Mouse (Mus musculus) intestine, postnatal 0 days (tissue): ENCODE measurements at regions not wholly inside any gene's neighbourhood (a gene's known extent, or its start where the extent isn't known, plus 50 kb on each side); places are given as distances from the start of the nearest gene placed in this dataset.

Experiments
- ATAC-seq: fragments of 200-750 bp; cut with Nextera tagmentation; 2 replicates; pipeline ENCODE4 v1.8.0; 2017; ENCODE audit warnings: mild to moderate bottlenecking, moderate TSS enrichment, moderate library complexity
- H3K27ac ChIP-seq: fragments of 300-500 bp; sonication (generic); 2 replicates; pipeline ENCODE4 v1.5.1; 2014; ENCODE audit warnings: mild to moderate bottlenecking, low read depth, low read length, moderate library complexity
- H3K27me3 ChIP-seq: fragments of 300-500 bp; sonication (generic); replicated peaks from 2 replicates; pipeline ENCODE4 v1.6.1; 2014; ENCODE audit warnings: low read length, mixed read lengths; ENCODE audit not compliant: control insufficient read depth, insufficient read depth
- H3K36me3 ChIP-seq: fragments of 300-500 bp; sonication (generic); 2 replicates; pipeline ENCODE4 v1.6.1; 2014; ENCODE audit warnings: mild to moderate bottlenecking, moderate library complexity; ENCODE audit not compliant: control insufficient read depth, insufficient read depth
- H3K4me1 ChIP-seq: fragments of 300-500 bp; sonication (generic); replicated peaks from 2 replicates; pipeline ENCODE4 v1.6.1; 2014; ENCODE audit warnings: antibody characterized with exemption, low read length, mixed read lengths; ENCODE audit not compliant: control insufficient read depth, insufficient read depth
- H3K4me2 ChIP-seq: fragments of 300-500 bp; sonication (generic); replicated peaks from 2 replicates; pipeline ENCODE4 v1.6.1; 2014; ENCODE audit warnings: low read depth, mild to moderate bottlenecking, moderate library complexity
- H3K4me3 ChIP-seq: fragments of 300-500 bp; sonication (generic); 2 replicates; pipeline ENCODE4 v1.5.1; 2014; ENCODE audit warnings: low read depth, low read length
- H3K9ac ChIP-seq: fragments of 300-500 bp; sonication (generic); 2 replicates; pipeline ENCODE4 v1.6.1; 2014; ENCODE audit warnings: mild to moderate bottlenecking, low read depth, low read length
- H3K9me3 ChIP-seq: fragments of 300-500 bp; sonication (generic); 2 replicates; pipeline ENCODE4 v1.6.1; 2016; ENCODE audit warnings: mixed run types; ENCODE audit not compliant: control insufficient read depth
- CTCF ChIP-seq: sonication (generic); IDR thresholded peaks from 2 replicates; pipeline ENCODE4 v1.5.1; 2016; ENCODE audit warnings: low read depth, mild to moderate bottlenecking, control low read depth, antibody characterized with exemption, moderate library complexity
- WGBS: fragments of 180-500 bp; shearing (Covaris S2); extraction: QIAGEN DNeasy Blood & Tissue Kit; methylation state at CpG from one replicate; pipeline ENCODE4 v1.1.7; 2014; 5-methylcytosine and 5-hydroxymethylcytosine counted together

- Histone ChIP-seq H3K9ac (no peak overlapping the region), H3K27ac (no peak overlapping the region), H3K9me3 (no peaks in the 10 kb centered on the region), H3K4me3 (no peak overlapping the region), H3K4me1 (no peaks in the 10 kb centered on the region), H3K4me2 (no peak overlapping the region), H3K27me3 (no peaks in the 10 kb centered on the region), H3K36me3 (no peaks in the 10 kb centered on the region)
- ATAC-seq, result no peak
- WGBS, result 82% methylated on average over 7 of the region's 7 CpGs
- no peak for TF ChIP-seq CTCF
Measured at GRCm38 (mm10) chr2:166481774-166482173, 231.9 kb downstream of the Prex1 start.

DNA sequence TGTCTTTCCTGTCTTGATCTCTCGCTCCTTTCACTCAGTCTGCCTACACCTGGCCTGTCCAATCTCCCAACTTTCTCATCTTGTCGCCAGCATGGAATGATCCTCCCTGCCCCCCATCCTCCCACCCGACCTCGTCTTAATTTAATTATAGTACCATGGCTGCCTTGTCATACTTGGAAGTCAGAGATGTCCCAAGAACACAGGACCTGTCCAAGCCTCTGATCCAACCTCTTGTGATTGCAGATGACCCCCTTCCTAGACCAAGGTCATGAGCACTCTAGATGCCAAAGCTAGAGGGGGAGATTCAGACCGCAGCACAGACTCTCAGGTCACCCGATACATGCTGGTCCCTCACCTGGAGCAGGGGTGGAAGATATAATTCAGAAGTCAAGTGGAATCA lies 232.3 kb downstream of the Prex1 start:
- 91% methylated on average over 6 of the region's 6 CpGs for WGBS

DNA sequence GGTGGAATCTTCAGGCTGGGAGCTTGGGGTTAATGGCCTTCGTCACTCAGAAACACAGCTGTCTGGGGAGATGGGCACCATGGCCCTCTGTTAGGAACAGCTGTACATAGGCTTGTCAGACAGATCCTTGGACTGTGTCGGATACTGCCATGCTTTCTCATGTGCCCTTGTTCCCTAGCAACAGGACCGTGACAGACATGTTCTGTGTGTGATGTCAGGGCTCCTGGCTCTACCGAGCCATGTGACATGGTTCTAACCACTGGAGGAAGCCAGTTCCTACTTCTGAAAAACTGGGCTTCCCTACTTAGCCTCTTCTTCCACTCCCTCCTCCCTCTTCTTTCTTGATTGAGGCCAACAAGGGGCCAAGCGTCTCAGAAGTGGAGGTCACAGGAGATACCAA lies 232.7 kb downstream of the Prex1 start:
- no peaks in the 10 kb centered on the region for H3K27me3 ChIP-seq

More for the DNA sequence above, 232.3 kb downstream of the Prex1 start:
- Histone ChIP-seq H3K4me3 (no peak overlapping the region), H3K9me3 (no peaks in the 10 kb centered on the region), H3K4me2 (no peak overlapping the region), H3K27me3 (no peaks in the 10 kb centered on the region), H3K4me1 (no peaks in the 10 kb centered on the region), H3K36me3 (no peaks in the 10 kb centered on the region), H3K27ac (no peak overlapping the region), H3K9ac (no peak overlapping the region)
- ATAC-seq, result no peak
- TF ChIP-seq CTCF, result no peak

DNA sequence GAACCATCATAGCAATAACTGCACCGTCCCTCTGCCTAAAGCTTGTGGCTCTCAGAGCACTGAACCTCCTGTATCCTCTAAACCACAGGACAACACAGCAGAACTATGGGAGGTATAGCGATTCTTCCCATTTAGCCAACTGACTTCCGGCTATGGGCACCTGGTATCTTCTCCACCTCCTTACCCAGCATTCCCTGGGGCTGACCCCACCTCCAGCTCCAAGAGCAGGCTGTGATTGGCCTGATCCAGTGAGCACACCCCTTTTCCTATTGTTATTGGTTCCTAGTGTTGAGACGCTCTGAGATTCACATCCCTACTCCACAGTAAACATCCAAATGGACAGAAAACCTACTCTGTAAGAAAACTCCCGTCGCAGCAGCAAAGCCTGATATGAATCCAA lies 236.7 kb downstream of the Prex1 start:
- TF ChIP-seq CTCF, result no peak
- H3K9me3 ChIP-seq, result no peaks in the 10 kb centered on the region
- ATAC-seq, result no peak
- no peak overlapping the region for H3K4me3 ChIP-seq
- no peaks in the 10 kb centered on the region for H3K36me3 ChIP-seq
- 88% methylated on average over 6 of the region's 6 CpGs for WGBS
- H3K27me3 ChIP-seq, result no peaks in the 10 kb centered on the region
- H3K4me1 ChIP-seq, result no peaks in the 10 kb centered on the region
- H3K9ac ChIP-seq, result no peak overlapping the region
- no peak overlapping the region for H3K27ac ChIP-seq
- no peak overlapping the region for H3K4me2 ChIP-seq

More for the DNA sequence above, 232.7 kb downstream of the Prex1 start:
- Histone ChIP-seq H3K4me3 (no peak overlapping the region), H3K9me3 (no peaks in the 10 kb centered on the region), H3K27ac (no peak overlapping the region), H3K4me2 (no peak overlapping the region), H3K9ac (no peak overlapping the region), H3K4me1 (no peaks in the 10 kb centered on the region), H3K36me3 (no peaks in the 10 kb centered on the region)
- no peak for ATAC-seq
- 75% methylated on average over 5 of the region's 5 CpGs for WGBS
- TF ChIP-seq CTCF, result no peak

DNA sequence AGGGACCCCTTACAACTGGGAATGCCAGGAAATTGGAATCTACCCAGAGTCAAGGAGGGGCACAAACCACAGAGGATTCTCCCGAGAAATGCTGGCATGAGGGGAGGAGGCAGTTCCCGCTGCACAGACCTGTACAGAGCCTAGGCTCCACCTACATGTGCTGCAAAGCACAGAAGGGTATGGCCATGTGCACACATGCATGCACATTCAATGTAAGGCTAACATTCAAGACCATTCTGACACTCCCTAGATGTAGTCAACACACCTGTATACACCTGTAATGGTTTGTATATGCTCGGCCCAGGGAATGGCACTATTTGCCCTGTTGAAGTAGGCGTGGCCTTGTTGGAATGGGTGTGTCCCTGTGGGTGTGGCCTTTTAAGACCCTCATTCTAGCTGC lies 238.0 kb downstream of the Prex1 start:
- Histone ChIP-seq H3K36me3 (no peaks in the 10 kb centered on the region), H3K9me3 (no peaks in the 10 kb centered on the region), H3K27me3 (no peaks in the 10 kb centered on the region), H3K4me3 (no peak overlapping the region), H3K4me2 (no peak overlapping the region), H3K9ac (no peak overlapping the region), H3K4me1 (no peaks in the 10 kb centered on the region), H3K27ac (no peak overlapping the region)
- 74% methylated on average over 4 of the region's 4 CpGs for WGBS
- TF ChIP-seq CTCF, result no peak
- ATAC-seq, result no peak

GRCm38 (mm10) chr2:166474601-166475000 lies 239.0 kb downstream of the Prex1 start:
- TF ChIP-seq CTCF, result no peak
- no peak overlapping the region for H3K4me2 ChIP-seq
- H3K4me1 ChIP-seq, result no peaks in the 10 kb centered on the region
- H3K9ac ChIP-seq, result no peak overlapping the region
- 51% methylated on average over 12 of the region's 12 CpGs for WGBS
- ATAC-seq, result no peak
- no peaks in the 10 kb centered on the region for H3K36me3 ChIP-seq
- no peak overlapping the region for H3K4me3 ChIP-seq
- H3K27ac ChIP-seq, result no peak overlapping the region
- H3K27me3 ChIP-seq, result no peaks in the 10 kb centered on the region
- no peaks in the 10 kb centered on the region for H3K9me3 ChIP-seq

DNA sequence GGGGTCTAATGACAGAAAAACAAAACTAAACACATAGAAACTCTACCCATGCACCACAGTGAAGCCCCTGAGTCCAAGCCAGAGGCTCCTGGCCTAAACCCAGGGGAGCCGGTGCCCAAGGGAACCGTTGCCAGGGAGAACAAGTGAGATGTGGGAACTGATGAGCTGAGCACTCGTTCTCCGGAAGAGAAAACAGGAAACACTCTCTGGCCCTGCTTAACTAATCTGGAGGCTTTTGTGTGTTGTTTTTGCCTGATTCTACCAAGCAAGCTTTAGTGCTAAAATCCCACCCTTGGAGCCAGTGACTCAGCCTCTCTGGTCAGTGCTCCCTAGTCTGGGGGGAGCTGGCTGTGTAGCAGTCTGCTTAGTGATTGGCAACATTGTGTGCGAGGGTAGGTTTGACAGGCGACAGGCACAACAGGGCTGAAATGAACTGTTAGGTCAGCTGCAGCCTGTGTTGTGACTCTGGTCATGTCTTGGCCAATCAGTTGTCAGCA lies 242.3 kb downstream of the Prex1 start:
- Histone ChIP-seq H3K4me1 (no peaks in the 10 kb centered on the region), H3K27ac (no peak overlapping the region), H3K4me2 (no peak overlapping the region), H3K27me3 (no peaks in the 10 kb centered on the region), H3K9ac (no peak overlapping the region), H3K4me3 (no peak overlapping the region), H3K9me3 (no peaks in the 10 kb centered on the region), H3K36me3 (no peaks in the 10 kb centered on the region)
- 77% methylated on average over 6 of the region's 6 CpGs for whole genome bisulfite sequencing
- ATAC-seq, result no peak
- no peak for TF ChIP-seq CTCF
